Mouse (Mus musculus): ENCODE measurements around the gene Olfr262. TPM values are rescaled to one million over a fixed set of nuclear protein-coding genes. Genes with fewer than 3 reads are reported as not detected.

The Olfr262 gene
- not detected in 2 replicates for polyA plus RNA-seq (2012; rRNA removed)

GRCm38 (mm10) chr19:12241559-12241958 lies at the start of gene Olfr262:
TSS of gene Olfr262 (minus strand) at chr19:12241659.

GRCm38 (mm10) chr19:12279554-12279953 lies 38.1 kb upstream of the Olfr262 start, which contains the start of gene Olfr1434:
TSS of gene Olfr1434 (plus strand) at chr19:12279854.

GRCm38 (mm10) chr19:12260732-12261131 lies 19.3 kb upstream of the Olfr262 start, which contains the start of gene Olfr235:
TSS of gene Olfr235 (plus strand) at chr19:12261032.

GRCm38 (mm10) chr19:12232496-12232895 lies 9.0 kb downstream of the Olfr262 start, which contains the start of gene Olfr1432:
TSS of gene Olfr1432 (minus strand) at chr19:12232596.

GRCm38 (mm10) chr19:12200334-12200733 lies 41.1 kb downstream of the Olfr262 start, which contains the start of gene Olfr1431:
TSS of gene Olfr1431 (plus strand) at chr19:12200634.

Other genes starting within 250 kb of the Olfr262 start
- gene Olfr1423, start 200.3 kb downstream of the Olfr262 start, polyA plus RNA-seq (2012; rRNA removed): not detected in 2 replicates
- gene Olfr1424, start 179.0 kb downstream of the Olfr262 start, polyA plus RNA-seq (2012; rRNA removed): not detected in 2 replicates
- gene Olfr1425, start 163.9 kb downstream of the Olfr262 start, polyA plus RNA-seq (2012; rRNA removed): not detected in 2 replicates
- not detected in 2 replicates for gene Olfr1426, start 149.6 kb downstream of the Olfr262 start, polyA plus RNA-seq (2012; rRNA removed)
- not detected in 2 replicates for gene Olfr1427, start 138.3 kb downstream of the Olfr262 start, polyA plus RNA-seq (2012; rRNA removed)
- gene Olfr1428, start 125.8 kb downstream of the Olfr262 start, polyA plus RNA-seq (2012; rRNA removed): not detected in 2 replicates
- not detected in 2 replicates for gene Olfr76, start 118.5 kb downstream of the Olfr262 start, polyA plus RNA-seq (2012; rRNA removed)
- gene Olfr1555-ps1, start 71.5 kb downstream of the Olfr262 start, polyA plus RNA-seq (2012; rRNA removed): not detected in 2 replicates
- not detected in 2 replicates for gene Olfr1431, start 41.0 kb downstream of the Olfr262 start, polyA plus RNA-seq (2012; rRNA removed)
- gene Olfr1432, start 9.1 kb downstream of the Olfr262 start, polyA plus RNA-seq (2012; rRNA removed): not detected in 2 replicates
- not detected in 2 replicates for gene Olfr235, start 19.4 kb upstream of the Olfr262 start, polyA plus RNA-seq (2012; rRNA removed)
- gene Olfr1434, start 38.2 kb upstream of the Olfr262 start, polyA plus RNA-seq (2012; rRNA removed): not detected in 2 replicates
- not detected in 2 replicates for gene Olfr1436, start 57.5 kb upstream of the Olfr262 start, polyA plus RNA-seq (2012; rRNA removed)
- gene Olfr1437, start 83.4 kb upstream of the Olfr262 start, polyA plus RNA-seq (2012; rRNA removed): not detected in 2 replicates
- not detected in 2 replicates for gene Olfr1438-ps1, start 94.3 kb upstream of the Olfr262 start, polyA plus RNA-seq (2012; rRNA removed)
- not detected in 2 replicates for gene Olfr1440, start 145.6 kb upstream of the Olfr262 start, polyA plus RNA-seq (2012; rRNA removed)
- not detected in 2 replicates for gene Olfr1441, start 175.8 kb upstream of the Olfr262 start, polyA plus RNA-seq (2012; rRNA removed)
- not detected in 2 replicates for gene Pfpl, start 186.2 kb upstream of the Olfr262 start, polyA plus RNA-seq (2012; rRNA removed)
- gene Mpeg1, start 219.1 kb upstream of the Olfr262 start, polyA plus RNA-seq (2012; rRNA removed): 2.7 and 3.2 TPM in 2 replicates